Mouse (Mus musculus): ENCODE measurements at regions not wholly inside any gene's neighbourhood (a gene's known extent, or its start where the extent isn't known, plus 50 kb on each side); places are given as distances from the start of the nearest gene placed in this dataset.

DNA sequence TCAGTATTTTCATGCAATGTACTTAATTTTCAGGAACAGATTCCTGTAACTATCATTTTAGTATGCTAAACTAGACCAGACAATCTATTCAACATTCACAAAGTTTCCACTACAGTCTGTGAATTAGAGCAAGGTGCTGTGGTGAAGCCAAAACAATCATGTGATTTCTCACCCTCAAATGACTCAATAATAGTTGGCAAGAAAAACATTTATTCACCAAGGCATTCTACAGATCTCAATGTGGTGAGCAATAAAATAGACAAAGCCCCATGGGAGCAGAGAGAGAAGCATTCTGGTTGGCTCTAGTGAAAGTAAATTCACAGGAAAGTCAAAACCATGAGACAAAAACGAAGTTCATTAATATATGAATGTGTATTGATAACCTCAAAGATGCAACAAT lies 724.5 kb downstream of the Utrn start:
- Histone ChIP-seq H3K36me3 (ENCODE audit: control insufficient read depth, insufficient read depth, low read length, poor library complexity, severe bottlenecking) (no peaks in the 10 kb centered on the region), H3K27ac (ENCODE audit: insufficient read depth, low read depth, low read length, poor library complexity, severe bottlenecking) (no peak overlapping the region), H3K9me3 (ENCODE audit: control insufficient read depth, insufficient read depth, low read depth, low read length) (no peaks in the 10 kb centered on the region), H3K4me3 (ENCODE audit: insufficient read depth in 1 of 2, low read depth in 1 of 2, low read length in 2 of 2, poor library complexity in 1 of 2, severe bottlenecking in 1 of 2) (no peak overlapping the region), H3K4me1 (ENCODE audit: control insufficient read depth in 2 of 2, insufficient read depth in 2 of 2, low read length in 2 of 2, poor library complexity in 1 of 2) (no peaks in the 10 kb centered on the region), H3K9ac (ENCODE audit: insufficient read depth, low read depth, low read length, poor library complexity, severe bottlenecking) (no peak overlapping the region)
- no peak for DNase-seq (ENCODE audit: low read depth, low spot score)
- TF ChIP-seq HCFC1 (IDR thresholded peaks at IDR 0.05; ENCODE audit: borderline replicate concordance, insufficient read depth, low read length) (no peak), ZNF384 (IDR thresholded peaks at IDR 0.05; ENCODE audit: low read depth, low read length) (no peak), MAFK (IDR thresholded peaks at IDR 0.05; ENCODE audit: insufficient read depth, low read depth, low read length) (no peak), CHD2 (IDR thresholded peaks at IDR 0.05; ENCODE audit: low read depth, low read length) (no peak), ZC3H11A (IDR thresholded peaks at IDR 0.05; ENCODE audit: borderline replicate concordance, low read depth, low read length) (no peak)
- in situ Hi-C loops (cut with MboI; ENCODE audit: low sequenced_read_pairs in 2 of 2, unreplicated experiment in 2 of 2), result no loop called here

DNA sequence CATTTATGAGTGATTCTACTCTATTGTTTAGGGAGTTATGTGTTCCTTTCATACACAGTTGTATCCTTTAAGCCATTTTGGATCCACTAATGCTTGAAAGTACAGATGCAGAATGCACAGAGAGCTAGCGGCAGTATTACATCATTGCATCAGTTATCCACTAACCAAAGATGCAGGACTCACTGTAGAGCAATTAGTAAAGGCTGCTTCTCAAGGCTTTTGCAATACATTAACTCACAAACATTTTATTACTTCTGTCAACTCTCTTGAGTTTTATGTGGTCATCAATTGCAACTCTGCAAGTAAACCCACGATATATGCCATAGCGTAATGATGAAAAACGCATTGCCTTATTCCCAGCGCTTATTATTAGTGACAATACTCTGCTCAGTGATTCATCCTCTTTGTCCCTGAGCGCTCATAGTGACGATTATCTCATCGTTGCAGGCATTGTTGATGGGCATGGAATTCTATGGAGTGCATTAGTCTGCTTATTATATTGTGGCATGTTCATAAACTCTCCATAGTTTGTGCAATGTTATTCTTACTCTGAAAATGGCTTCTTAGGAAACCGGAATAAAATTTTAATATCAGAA lies 722.1 kb downstream of the Utrn start:
- in situ Hi-C loops (cut with MboI; ENCODE audit: low sequenced_read_pairs in 2 of 2, unreplicated experiment in 2 of 2), result no loop called here
- TF ChIP-seq MAFK (IDR thresholded peaks at IDR 0.05; ENCODE audit: insufficient read depth, low read depth, low read length) (no peak), ZNF384 (IDR thresholded peaks at IDR 0.05; ENCODE audit: low read depth, low read length) (no peak), HCFC1 (IDR thresholded peaks at IDR 0.05; ENCODE audit: borderline replicate concordance, insufficient read depth, low read length) (no peak), CHD2 (IDR thresholded peaks at IDR 0.05; ENCODE audit: low read depth, low read length) (no peak), ZC3H11A (IDR thresholded peaks at IDR 0.05; ENCODE audit: borderline replicate concordance, low read depth, low read length) (no peak)
- Histone ChIP-seq H3K9ac (ENCODE audit: insufficient read depth, low read depth, low read length, poor library complexity, severe bottlenecking) (no peak overlapping the region), H3K27ac (ENCODE audit: insufficient read depth, low read depth, low read length, poor library complexity, severe bottlenecking) (no peak overlapping the region), H3K36me3 (ENCODE audit: control insufficient read depth, insufficient read depth, low read length, poor library complexity, severe bottlenecking) (no peaks in the 10 kb centered on the region), H3K4me1 (ENCODE audit: control insufficient read depth in 2 of 2, insufficient read depth in 2 of 2, low read length in 2 of 2, poor library complexity in 1 of 2) (no peaks in the 10 kb centered on the region), H3K9me3 (ENCODE audit: control insufficient read depth, insufficient read depth, low read depth, low read length) (no peaks in the 10 kb centered on the region), H3K4me3 (ENCODE audit: insufficient read depth in 1 of 2, low read depth in 1 of 2, low read length in 2 of 2, poor library complexity in 1 of 2, severe bottlenecking in 1 of 2) (no peak overlapping the region)
- no peak for DNase-seq (ENCODE audit: low read depth, low spot score)

DNA sequence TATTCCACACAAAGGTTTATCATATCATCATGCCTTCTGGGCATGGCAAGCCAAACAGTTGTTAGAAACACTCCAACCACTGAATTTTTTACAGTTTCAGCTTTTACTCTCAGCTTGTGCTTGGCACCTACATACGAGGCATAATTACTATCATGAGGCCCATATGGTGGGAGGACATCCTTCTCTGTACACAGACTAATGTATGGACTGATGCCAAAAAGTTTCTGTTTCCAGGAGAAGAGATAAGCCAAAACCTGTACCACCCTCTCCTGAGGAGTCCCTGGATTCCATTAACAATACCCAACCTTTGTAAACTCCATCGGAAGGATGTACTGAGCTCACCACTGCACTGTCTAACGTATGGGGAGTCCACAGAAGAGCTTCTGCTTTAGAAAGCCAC lies 698.9 kb downstream of the Utrn start:
- H3K36me3 ChIP-seq (ENCODE audit: control insufficient read depth, insufficient read depth, low read length, poor library complexity, severe bottlenecking), result no peaks in the 10 kb centered on the region
- H3K9me3 ChIP-seq (ENCODE audit: control insufficient read depth, insufficient read depth, low read depth, low read length), result no peaks in the 10 kb centered on the region
- DNase-seq (ENCODE audit: low read depth, low spot score), result no peak
- H3K4me1 ChIP-seq (ENCODE audit: control insufficient read depth in 2 of 2, insufficient read depth in 2 of 2, low read length in 2 of 2, poor library complexity in 1 of 2), result no peaks in the 10 kb centered on the region
- no peak overlapping the region for H3K27ac ChIP-seq (ENCODE audit: insufficient read depth, low read depth, low read length, poor library complexity, severe bottlenecking)
- no peak overlapping the region for H3K4me3 ChIP-seq (ENCODE audit: insufficient read depth in 1 of 2, low read depth in 1 of 2, low read length in 2 of 2, poor library complexity in 1 of 2, severe bottlenecking in 1 of 2)
- in situ Hi-C loops (cut with MboI; ENCODE audit: low sequenced_read_pairs in 2 of 2, unreplicated experiment in 2 of 2), result no loop called here
- TF ChIP-seq CHD2 (IDR thresholded peaks at IDR 0.05; ENCODE audit: low read depth, low read length), result no peak
- TF ChIP-seq MAFK (IDR thresholded peaks at IDR 0.05; ENCODE audit: insufficient read depth, low read depth, low read length), result no peak
- TF ChIP-seq HCFC1 (IDR thresholded peaks at IDR 0.05; ENCODE audit: borderline replicate concordance, insufficient read depth, low read length), result no peak
- TF ChIP-seq ZNF384 (IDR thresholded peaks at IDR 0.05; ENCODE audit: low read depth, low read length), result no peak
- TF ChIP-seq ZC3H11A (IDR thresholded peaks at IDR 0.05; ENCODE audit: borderline replicate concordance, low read depth, low read length), result no peak
- H3K9ac ChIP-seq (ENCODE audit: insufficient read depth, low read depth, low read length, poor library complexity, severe bottlenecking), result no peak overlapping the region

DNA sequence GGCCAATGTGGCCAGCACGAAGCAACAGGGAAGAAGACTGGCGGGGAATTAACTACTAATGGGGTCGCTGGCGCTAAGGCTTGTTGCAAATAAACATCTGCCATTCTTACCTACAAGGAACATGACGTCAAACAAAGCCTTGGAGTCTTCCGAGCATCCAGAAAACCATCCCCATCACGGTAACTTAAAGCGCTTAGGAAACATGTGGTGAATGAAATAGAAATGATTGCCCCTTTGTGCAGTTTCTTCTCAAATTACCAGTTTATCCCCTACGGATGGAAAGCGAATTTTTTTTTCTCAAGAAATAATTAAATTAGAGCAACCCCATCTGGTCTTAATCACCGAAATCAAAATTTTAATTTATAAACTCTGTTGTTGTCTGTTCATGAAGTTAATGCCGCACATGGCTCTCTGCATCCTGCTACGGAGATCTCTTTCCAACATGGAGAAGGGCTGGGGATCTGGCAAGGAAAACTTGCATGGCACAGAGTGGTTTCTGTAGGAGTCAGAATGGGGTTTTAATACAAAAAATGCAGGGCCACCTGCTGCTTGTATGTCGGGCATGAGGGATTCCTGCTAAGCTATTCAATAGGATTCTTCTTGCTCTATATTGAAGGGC lies 694.9 kb downstream of the Utrn start:
- no peak overlapping the region for H3K4me3 ChIP-seq (ENCODE audit: insufficient read depth in 1 of 2, low read depth in 1 of 2, low read length in 2 of 2, poor library complexity in 1 of 2, severe bottlenecking in 1 of 2)
- in situ Hi-C loops (cut with MboI; ENCODE audit: low sequenced_read_pairs in 2 of 2, unreplicated experiment in 2 of 2), result no loop called here
- DNase-seq (ENCODE audit: low read depth, low spot score), result no peak
- TF ChIP-seq CHD2 (IDR thresholded peaks at IDR 0.05; ENCODE audit: low read depth, low read length) (no peak), MAFK (IDR thresholded peaks at IDR 0.05; ENCODE audit: insufficient read depth, low read depth, low read length) (no peak), ZC3H11A (IDR thresholded peaks at IDR 0.05; ENCODE audit: borderline replicate concordance, low read depth, low read length) (no peak), HCFC1 (IDR thresholded peaks at IDR 0.05; ENCODE audit: borderline replicate concordance, insufficient read depth, low read length) (no peak), ZNF384 (IDR thresholded peaks at IDR 0.05; ENCODE audit: low read depth, low read length) (no peak)
- H3K27ac ChIP-seq (ENCODE audit: insufficient read depth, low read depth, low read length, poor library complexity, severe bottlenecking), result no peak overlapping the region
- no peaks in the 10 kb centered on the region for H3K4me1 ChIP-seq (ENCODE audit: control insufficient read depth in 2 of 2, insufficient read depth in 2 of 2, low read length in 2 of 2, poor library complexity in 1 of 2)
- H3K9ac ChIP-seq (ENCODE audit: insufficient read depth, low read depth, low read length, poor library complexity, severe bottlenecking), result no peak overlapping the region
- H3K9me3 ChIP-seq (ENCODE audit: control insufficient read depth, insufficient read depth, low read depth, low read length), result no peaks in the 10 kb centered on the region
- no peaks in the 10 kb centered on the region for H3K36me3 ChIP-seq (ENCODE audit: control insufficient read depth, insufficient read depth, low read length, poor library complexity, severe bottlenecking)

Measured in ES-E14 (cell line).